Mouse (Mus musculus): Measurements from ENCODE around the gene Supt3. TPM values are rescaled to one million over a fixed set of nuclear protein-coding genes. Genes with fewer than 3 reads are reported as not detected.

Supt3 gene
- total RNA-seq, 2 experiments from 2014 or later = 7.1 to 9.4 TPM

- no peak for DNase-seq
- intact Hi-C loops (cut with DNase I) = no loop called here
These were observed 1.2 kb downstream of the Supt3 start for GRCm38 (mm10) chr17:44778141-44778540.

GRCm38 (mm10) chr17:44780353-44780752, 3.4 kb downstream of the Supt3 start:
- DNase-seq = no peak
- intact Hi-C loops (cut with DNase I) = no loop called here

- DNase-seq = no peak
- intact Hi-C loops (cut with DNase I) = no loop called here
These were observed 5.4 kb downstream of the Supt3 start for GRCm38 (mm10) chr17:44782366-44782765.

- no peak for DNase-seq
- intact Hi-C loops (cut with DNase I) = no loop called here
These were observed 6.2 kb downstream of the Supt3 start for GRCm38 (mm10) chr17:44783143-44783542.

- DNase-seq = no peak
- intact Hi-C loops (cut with DNase I) = no loop called here
These were observed 12.2 kb downstream of the Supt3 start for GRCm38 (mm10) chr17:44788982-44789747.

GRCm38 (mm10) chr17:44792218-44792917, 15.4 kb downstream of the Supt3 start:
- no peak for DNase-seq
- intact Hi-C loops (cut with DNase I) = no loop called here

GRCm38 (mm10) chr17:44797331-44797730, 20.4 kb downstream of the Supt3 start:
- DNase-seq = no peak
- intact Hi-C loops (cut with DNase I) = no loop called here

GRCm38 (mm10) chr17:44807031-44807430, 30.1 kb downstream of the Supt3 start:
- intact Hi-C loops (cut with DNase I) = no loop called here
- no peak for DNase-seq

- DNase-seq = no peak
- intact Hi-C loops (cut with DNase I) = no loop called here
These were observed 37.7 kb downstream of the Supt3 start, which contains the start of gene Runx2 for GRCm38 (mm10) chr17:44814508-44815175. Gene Runx2, minus strand, starts transcription at chr17:44814797.

GRCm38 (mm10) chr17:44818825-44819224, 41.9 kb downstream of the Supt3 start:
- intact Hi-C loops (cut with DNase I) = no loop called here
- DNase-seq = no peak

- intact Hi-C loops (cut with DNase I) = no loop called here
- DNase-seq = no peak
These were observed 42.9 kb downstream of the Supt3 start for GRCm38 (mm10) chr17:44819816-44820215.

GRCm38 (mm10) chr17:44821940-44822339, 45.0 kb downstream of the Supt3 start:
- no peak for DNase-seq
- intact Hi-C loops (cut with DNase I) = no loop called here

GRCm38 (mm10) chr17:44827124-44827523, 50.2 kb downstream of the Supt3 start:
- DNase-seq = no peak
- intact Hi-C loops (cut with DNase I) = no loop called here

GRCm38 (mm10) chr17:44827964-44828363, 51.0 kb downstream of the Supt3 start:
- intact Hi-C loops (cut with DNase I) = no loop called here

GRCm38 (mm10) chr17:44829587-44829986, 52.6 kb downstream of the Supt3 start:
- DNase-seq = no peak
- intact Hi-C loops (cut with DNase I) = no loop called here

More at GRCm38 (mm10) chr17:44827964-44828363, 51.0 kb downstream of the Supt3 start:
- DNase-seq = no peak

- DNase-seq = no peak
- intact Hi-C loops (cut with DNase I) = no loop called here
These were observed 54.2 kb downstream of the Supt3 start for GRCm38 (mm10) chr17:44831201-44831600.

GRCm38 (mm10) chr17:44842184-44842583, 65.2 kb downstream of the Supt3 start:
- no peak for DNase-seq
- intact Hi-C loops (cut with DNase I) = no loop called here

GRCm38 (mm10) chr17:44863165-44863564, 86.2 kb downstream of the Supt3 start:
- intact Hi-C loops (cut with DNase I) = no loop called here
- no peak for DNase-seq

- intact Hi-C loops (cut with DNase I) = no loop called here
- no peak for DNase-seq
These were observed 116.6 kb downstream of the Supt3 start for GRCm38 (mm10) chr17:44893592-44893991.

- no peak for DNase-seq
- intact Hi-C loops (cut with DNase I) = no loop called here
These were observed 166.7 kb downstream of the Supt3 start for GRCm38 (mm10) chr17:44943536-44944090.

GRCm38 (mm10) chr17:44945333-44945732, 168.4 kb downstream of the Supt3 start:
- intact Hi-C loops (cut with DNase I) = no loop called here
- DNase-seq = no peak

Measured in gastrocnemius, postnatal 36 days (tissue).